Mouse (Mus musculus) ES-E14 (cell line): Measurements from ENCODE around the gene Thada. TPM values are rescaled to one million over a fixed set of nuclear protein-coding genes. Genes with fewer than 3 reads are reported as not detected.

Experiments
- DNase-seq: peaks from one replicate; pipeline ENCODE4 v3.0.0-alpha.2; 2013; ENCODE audit warnings: low read depth, low spot score
- H3K27ac ChIP-seq: 2 replicates; pipeline ENCODE4 v1.5.1; 2012; ENCODE audit warnings: low read depth, mild to moderate bottlenecking, low read length, moderate library complexity, mixed read lengths; ENCODE audit not compliant: poor library complexity, insufficient read depth, severe bottlenecking
- H3K36me3 ChIP-seq: 2 replicates; pipeline ENCODE4 v1.6.1; 2012; ENCODE audit warnings: mild to moderate bottlenecking, low read length, moderate library complexity, mixed read lengths; ENCODE audit not compliant: control insufficient read depth, poor library complexity, insufficient read depth, severe bottlenecking
- H3K4me1 ChIP-seq, 2 experiments: fragments of 150-350 bp in 1 of 2; sonication (generic) in 1 of 2; 2 replicates each; pipeline ENCODE4 v1.6.1; 2012; ENCODE audit warnings: low read length in 2 of 2, mild to moderate bottlenecking in 1 of 2, mixed read lengths in 1 of 2; ENCODE audit not compliant: control insufficient read depth in 2 of 2, insufficient read depth in 2 of 2, poor library complexity in 1 of 2
- H3K4me3 ChIP-seq, 2 experiments: fragments of 150-350 bp in 1 of 2; sonication (generic) in 1 of 2; 2 replicates each; pipeline ENCODE4 v1.5.1; 2012; ENCODE audit warnings: low read length in 2 of 2, low read depth in 1 of 2, mild to moderate bottlenecking in 1 of 2, mixed read lengths in 1 of 2; ENCODE audit not compliant: insufficient read depth in 1 of 2, poor library complexity in 1 of 2, severe bottlenecking in 1 of 2
- H3K9ac ChIP-seq: 2 replicates; pipeline ENCODE4 v1.6.1; 2012; ENCODE audit warnings: low read depth, mild to moderate bottlenecking, low read length, mixed read lengths; ENCODE audit not compliant: poor library complexity, insufficient read depth, severe bottlenecking
- H3K9me3 ChIP-seq: fragments of 150-350 bp; sonication (generic); 2 replicates; pipeline ENCODE4 v1.6.1; 2012; ENCODE audit warnings: low read depth, mild to moderate bottlenecking, low read length; ENCODE audit not compliant: control insufficient read depth, insufficient read depth
- CHD2 ChIP-seq: IDR thresholded peaks from 2 replicates; pipeline ENCODE4 v1.6.1; 2014; ENCODE audit warnings: mild to moderate bottlenecking, low read depth, low read length, inconsistent platforms
- HCFC1 ChIP-seq: IDR thresholded peaks from 2 replicates; pipeline ENCODE4 v1.6.1; 2012; ENCODE audit warnings: low read length, inconsistent platforms, borderline replicate concordance; ENCODE audit not compliant: insufficient read depth
- MAFK ChIP-seq: IDR thresholded peaks from 2 replicates; pipeline ENCODE4 v1.6.1; 2014; ENCODE audit warnings: mild to moderate bottlenecking, low read depth, low read length, inconsistent platforms; ENCODE audit not compliant: insufficient read depth
- ZC3H11A ChIP-seq: IDR thresholded peaks from 2 replicates; pipeline ENCODE4 v1.6.1; 2012; ENCODE audit warnings: low read depth, mild to moderate bottlenecking, inconsistent platforms, low read length, borderline replicate concordance
- ZNF384 ChIP-seq: IDR thresholded peaks from 2 replicates; pipeline ENCODE4 v1.6.1; 2012; ENCODE audit warnings: low read depth, low read length, inconsistent platforms
- in situ Hi-C, 2 experiments: fragments of 600-800 bp; cut with MboI; formaldehyde crosslinking; loops; one replicate each; pipeline ENCODE4 v1.15.1; 2025; ENCODE audit warnings: low sequenced_read_pairs in 2 of 2, inconsistent platforms in 1 of 2; ENCODE audit not compliant: unreplicated experiment in 2 of 2
- total RNA-seq: library from RNA; depleted of rRNA; stranded (reverse); fragments of 300-350 nt; gene quantifications from 2 replicates; pipeline ENCODE4 v1.2.3, GENCODE M21; 2012

Gene Thada
- total RNA-seq, 1 experiment, result 37.4 TPM

DNA sequence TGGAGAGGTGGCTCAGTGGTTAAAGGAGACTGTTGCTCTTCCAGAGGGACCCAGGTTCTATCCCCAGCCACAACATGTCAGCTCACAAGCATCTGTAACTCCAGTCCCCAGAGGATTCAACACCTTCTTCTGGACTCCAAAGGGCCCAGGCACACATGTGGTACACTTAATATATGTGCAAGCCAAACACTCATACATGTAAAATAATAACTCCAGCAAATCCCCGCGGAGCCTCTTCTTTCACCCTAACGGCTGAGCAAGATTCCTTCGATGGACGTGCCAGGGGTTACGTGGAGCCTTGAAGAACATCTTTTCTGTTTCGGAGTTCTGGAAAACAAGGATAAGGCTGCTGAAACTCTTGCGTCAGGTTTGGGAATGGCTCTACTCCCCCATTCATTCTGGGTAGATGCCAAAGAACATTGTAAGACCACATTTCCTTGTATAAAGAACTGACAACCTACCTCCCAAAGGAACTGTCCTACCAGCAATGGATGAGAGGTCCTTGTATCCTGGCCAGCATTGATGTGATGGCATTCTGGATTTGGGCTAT is 303.7 kb downstream of the Thada start:
- H3K9ac ChIP-seq, result no peak overlapping the region
- in situ Hi-C loops, result no loop called here
- H3K36me3 ChIP-seq, result no peaks in the 10 kb centered on the region
- peaks cover 2 to 6% of the 10 kb centered on the region in 2 experiments; a peak in 2 of 4 replicates for H3K4me1 ChIP-seq
- DNase-seq, result no peak
- no peak overlapping the region for H3K4me3 ChIP-seq
- H3K9me3 ChIP-seq, result no peaks in the 10 kb centered on the region
- TF ChIP-seq MAFK (no peak), ZNF384 (no peak), HCFC1 (no peak), ZC3H11A (no peak), CHD2 (no peak)
- H3K27ac ChIP-seq, result no peak overlapping the region

DNA sequence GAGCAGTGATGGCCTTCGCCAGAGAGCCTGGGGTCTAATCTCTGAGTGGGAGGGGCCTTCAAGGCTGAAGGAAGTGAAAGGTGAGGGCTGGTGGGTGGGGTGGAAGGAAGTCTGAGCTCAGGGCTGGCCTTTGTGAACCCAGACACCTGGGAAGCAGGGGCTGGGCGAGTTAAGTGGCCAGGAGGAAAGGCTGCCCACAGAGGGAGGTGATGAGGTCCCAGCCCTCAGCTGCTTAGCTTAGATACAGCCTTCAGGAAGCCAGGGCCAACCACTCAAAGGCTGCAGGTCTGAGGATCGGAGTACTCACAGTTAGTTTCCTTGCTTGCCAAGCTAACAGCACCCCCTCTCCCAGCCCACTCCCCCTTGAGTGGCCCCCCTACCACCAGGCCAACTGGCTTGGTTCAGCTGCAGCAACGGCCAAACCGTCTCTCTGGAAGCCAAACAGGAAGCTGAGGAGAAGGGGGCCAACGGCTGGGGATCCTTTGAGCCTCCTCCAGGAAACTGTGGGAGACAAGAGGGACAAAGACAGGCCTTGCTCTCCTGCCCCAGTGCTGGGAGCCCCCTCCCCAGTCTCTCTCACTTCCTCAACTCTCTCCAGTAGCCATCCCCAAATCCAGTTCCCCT is 304.7 kb downstream of the Thada start:
- no peaks in the 10 kb centered on the region for H3K9me3 ChIP-seq
- DNase-seq, result no peak
- H3K9ac ChIP-seq, result no peak overlapping the region
- in situ Hi-C loops, result no loop called here
- H3K4me1 ChIP-seq, result peaks cover 2 to 7% of the 10 kb centered on the region in 2 experiments; a peak in 2 of 4 replicates
- no peak overlapping the region for H3K27ac ChIP-seq
- no peak overlapping the region for H3K4me3 ChIP-seq
- no peaks in the 10 kb centered on the region for H3K36me3 ChIP-seq
- no peak for TF ChIP-seq CHD2
- no peak for TF ChIP-seq MAFK
- TF ChIP-seq HCFC1, result no peak
- no peak for TF ChIP-seq ZNF384
- TF ChIP-seq ZC3H11A, result no peak

DNA sequence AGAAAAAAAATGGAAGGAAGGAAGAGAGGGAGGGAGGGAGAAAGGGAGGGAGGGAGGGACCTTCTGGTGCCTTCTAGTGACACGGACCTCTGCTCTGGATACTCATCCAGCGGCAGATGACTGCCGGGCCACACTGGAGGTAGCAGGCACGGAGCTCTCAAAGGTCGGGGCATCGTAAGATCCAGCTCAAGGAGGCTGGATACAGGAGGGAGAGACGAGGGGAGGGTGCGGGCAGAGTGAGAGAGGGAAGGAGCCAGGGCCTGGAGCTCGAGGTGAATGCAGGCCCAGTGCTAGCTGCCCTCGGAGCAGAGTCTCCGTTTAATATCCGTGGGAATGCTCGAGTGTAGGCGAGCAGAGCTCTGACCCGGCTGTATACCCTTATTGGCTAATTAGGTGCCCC is 307.1 kb downstream of the Thada start:
- no peak for TF ChIP-seq HCFC1
- TF ChIP-seq CHD2, result no peak
- H3K36me3 ChIP-seq, result no peaks in the 10 kb centered on the region
- no peaks in the 10 kb centered on the region for H3K9me3 ChIP-seq
- no peak overlapping the region for H3K4me3 ChIP-seq
- no peak overlapping the region for H3K9ac ChIP-seq
- no peak for DNase-seq
- in situ Hi-C loops, result no loop called here
- no peak overlapping the region for H3K27ac ChIP-seq
- H3K4me1 ChIP-seq, result peaks cover 2 to 18% of the 10 kb centered on the region in 2 experiments; a peak in 2 of 4 replicates

DNA sequence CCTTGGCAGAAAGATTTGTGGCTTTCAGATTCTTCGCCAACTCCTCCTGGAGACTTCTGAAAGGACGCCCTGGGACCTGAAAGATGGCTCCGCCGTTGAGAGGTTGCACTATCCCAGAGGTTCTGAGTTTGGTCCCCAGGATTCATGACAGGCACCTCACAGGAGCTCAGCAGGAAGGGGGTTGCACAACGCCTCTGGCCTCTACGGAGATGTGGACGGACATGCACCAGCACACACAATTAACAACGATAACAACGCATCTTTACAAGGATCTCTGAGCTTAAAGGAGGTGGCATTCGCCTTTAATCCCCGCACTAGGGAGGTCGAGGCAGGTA is 307.6 kb downstream of the Thada start:
- H3K27ac ChIP-seq, result no peak overlapping the region
- no peak for DNase-seq
- peaks cover 2 to 18% of the 10 kb centered on the region in 2 experiments; a peak in 2 of 4 replicates for H3K4me1 ChIP-seq
- H3K36me3 ChIP-seq, result no peaks in the 10 kb centered on the region
- in situ Hi-C loops, result no loop called here
- no peak overlapping the region for H3K9ac ChIP-seq
- TF ChIP-seq MAFK (no peak), ZNF384 (no peak), ZC3H11A (no peak), HCFC1 (no peak), CHD2 (no peak)
- H3K4me3 ChIP-seq, result no peak overlapping the region
- no peaks in the 10 kb centered on the region for H3K9me3 ChIP-seq
